Mouse (Mus musculus) granulocyte monocyte progenitor cell, adult 5-6 weeks (primary cell): ENCODE measurements around the gene Psmd11. TPM values are rescaled to one million over a fixed set of nuclear protein-coding genes. Genes with fewer than 3 reads are reported as not detected.
"Not testable (repeated sequence)": the region's sequence is repeated elsewhere in the genome, so short reads cannot be mapped to it uniquely, and the experiment has no call there.

ENCODE experiments used
- ATAC-seq: replicated peaks from 2 replicates; pipeline ENCODE4 v1.8.0; 2016; ENCODE audit warnings: mild to moderate bottlenecking, moderate TSS enrichment, inconsistent platforms; ENCODE audit not compliant: poor library complexity, severe bottlenecking
- total RNA-seq, 2 experiments: library from RNA; stranded (forward) in 1 of 2; stranded (reverse) in 1 of 2; fragments of 200-712, 200-1000 nt in 1 of 2; fragments of >200 nt in 1 of 2; fragmentation: Nextera tagmentation in 1 of 2; gene quantifications; 2 replicates each; pipeline ENCODE4 v1.2.3; 2014 to 2017

Psmd11 gene
- total RNA-seq, 2 experiments from 2014 or later: 72.7 to 84.0 TPM

DNA sequence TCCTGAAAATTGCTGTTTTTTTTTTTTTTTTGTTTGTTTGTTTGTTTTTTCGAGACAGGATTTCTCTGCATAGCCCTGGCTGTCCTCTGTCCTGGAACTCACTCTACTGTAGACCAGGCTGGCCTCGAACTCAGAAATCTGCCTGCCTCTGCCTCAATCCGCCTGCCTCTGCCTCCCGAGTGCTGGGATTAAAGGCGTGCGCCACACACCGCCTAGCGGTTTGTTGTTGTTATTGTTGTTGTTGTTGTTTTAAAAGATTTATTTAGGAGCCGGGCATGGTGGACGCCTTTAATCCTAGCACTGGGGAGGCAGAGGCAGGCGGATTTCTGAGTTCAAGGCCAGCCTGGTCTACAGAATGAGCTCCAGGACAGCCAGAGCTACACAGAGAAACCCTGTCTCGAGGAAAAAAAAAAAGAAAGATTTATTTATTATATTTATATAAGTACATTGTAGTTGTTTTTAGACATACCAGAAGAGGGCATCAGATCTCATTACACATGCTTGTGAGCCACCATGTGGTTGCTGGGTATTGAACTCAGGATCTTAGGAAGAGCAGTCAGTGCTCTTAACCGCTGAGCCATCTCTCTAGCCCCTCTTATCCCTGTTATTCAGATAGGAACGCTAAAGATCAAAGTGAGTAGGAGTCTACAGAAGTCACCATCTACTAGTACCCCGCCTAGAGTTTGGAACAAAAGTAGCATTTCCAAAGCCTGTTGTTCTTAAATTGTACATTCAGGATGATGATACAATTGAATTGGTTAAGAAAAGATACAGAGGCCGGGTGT, 2.2 kb upstream of the Psmd11 start:
- ATAC-seq: not testable (repeated sequence)

DNA sequence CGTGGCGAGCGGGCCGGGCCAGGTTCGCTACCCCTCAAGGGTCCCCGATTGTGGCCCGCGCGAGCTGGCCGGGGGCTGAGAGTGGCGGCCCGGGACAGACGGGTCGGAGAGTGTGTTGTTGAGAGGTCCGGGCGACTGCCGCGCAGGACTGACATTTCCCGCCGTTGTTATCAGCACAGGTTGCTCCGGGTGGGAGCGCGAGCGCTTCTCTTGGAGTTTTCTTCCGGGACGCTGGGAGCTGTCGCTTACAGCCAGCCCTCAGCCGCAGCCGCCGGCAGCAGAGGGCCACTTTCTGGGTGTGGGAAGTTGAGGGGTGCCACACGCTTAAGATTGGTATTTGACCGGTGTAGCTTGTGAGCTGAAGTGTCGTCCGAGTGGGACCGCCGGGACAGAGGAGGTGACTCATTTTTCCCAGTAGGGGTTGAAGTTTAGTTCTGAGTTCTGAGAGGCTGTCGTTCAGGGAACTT, 627 bp downstream of the Psmd11 start:
- peak; percentile 40 for ATAC-seq

DNA sequence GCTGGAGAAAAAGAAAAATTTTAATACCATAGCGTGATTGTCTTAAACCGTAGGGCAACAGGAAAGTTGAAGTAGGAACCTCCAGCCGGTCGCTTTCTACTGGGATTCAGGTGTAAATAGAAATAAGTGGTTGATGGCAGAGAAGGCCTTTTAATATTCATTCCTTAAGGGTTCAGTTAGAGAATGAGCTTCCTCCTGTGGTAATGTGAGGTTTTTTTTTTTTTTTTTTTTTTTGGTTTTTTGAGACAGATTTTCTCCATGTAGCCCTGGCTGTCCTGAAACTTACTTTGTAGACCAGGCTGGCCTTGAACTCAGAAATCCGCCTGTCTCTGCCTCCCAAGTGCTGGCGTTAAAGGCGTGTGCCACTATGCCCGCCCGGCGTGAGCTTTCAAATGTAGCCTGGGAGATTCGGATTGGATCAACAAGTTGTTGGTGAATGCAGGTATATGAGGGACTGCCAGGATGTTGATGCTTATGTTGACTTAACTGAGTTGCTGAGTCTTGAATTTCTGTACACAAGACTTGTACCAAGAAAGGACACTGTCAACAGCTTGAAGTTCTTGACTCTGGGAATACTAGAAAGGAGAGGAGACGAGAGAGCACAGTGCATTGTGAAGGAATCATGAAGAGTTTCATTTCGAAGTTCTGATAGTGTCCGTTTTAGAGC, 1.2 kb downstream of the Psmd11 start:
- ATAC-seq: no peak

DNA sequence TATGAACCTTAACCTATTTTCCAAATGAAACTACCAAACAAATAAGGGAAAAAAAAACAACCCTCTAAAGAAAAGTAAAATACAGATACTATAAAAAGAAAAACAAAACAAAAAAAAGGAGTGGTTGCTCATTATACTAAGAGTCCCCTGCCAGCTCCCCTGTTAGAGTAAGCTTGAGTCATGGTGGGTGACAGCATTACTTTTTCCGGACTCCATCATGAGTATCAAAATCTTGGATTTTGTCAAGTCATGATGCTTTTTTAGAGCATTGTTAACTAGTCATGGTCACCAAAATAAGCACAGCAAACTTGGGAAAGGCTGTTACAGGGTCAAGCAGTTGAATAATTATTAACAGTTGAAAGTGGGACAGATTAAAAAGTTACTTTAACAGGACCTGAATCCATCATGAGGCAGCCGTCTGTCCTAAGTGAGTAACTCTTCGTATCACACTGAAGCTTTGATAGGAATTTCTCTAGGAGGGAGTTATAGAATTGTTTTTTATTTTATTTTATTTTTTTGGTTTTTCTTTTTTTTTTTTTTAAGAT, 2.0 kb downstream of the Psmd11 start:
- ATAC-seq: no peak

DNA sequence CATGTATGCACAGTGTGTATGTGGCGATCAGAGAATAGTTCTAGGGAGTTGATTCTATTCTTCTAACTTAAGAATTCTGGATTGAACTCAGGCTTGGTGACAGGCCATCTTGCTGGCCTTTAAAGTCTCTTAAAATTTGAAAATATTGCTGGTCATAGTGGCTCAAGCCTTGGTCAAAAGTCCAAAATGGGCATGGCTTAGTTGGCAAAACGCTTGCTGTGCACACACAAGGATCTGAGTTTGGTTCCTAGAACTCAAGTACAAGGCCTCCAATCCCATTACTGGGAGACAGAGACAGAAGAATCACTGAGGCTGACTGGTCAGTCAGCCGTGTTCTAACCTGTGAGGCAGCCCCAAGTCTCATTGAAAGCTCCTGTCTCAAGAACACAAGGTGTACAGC, 18.5 kb downstream of the Psmd11 start:
- no peak for ATAC-seq

DNA sequence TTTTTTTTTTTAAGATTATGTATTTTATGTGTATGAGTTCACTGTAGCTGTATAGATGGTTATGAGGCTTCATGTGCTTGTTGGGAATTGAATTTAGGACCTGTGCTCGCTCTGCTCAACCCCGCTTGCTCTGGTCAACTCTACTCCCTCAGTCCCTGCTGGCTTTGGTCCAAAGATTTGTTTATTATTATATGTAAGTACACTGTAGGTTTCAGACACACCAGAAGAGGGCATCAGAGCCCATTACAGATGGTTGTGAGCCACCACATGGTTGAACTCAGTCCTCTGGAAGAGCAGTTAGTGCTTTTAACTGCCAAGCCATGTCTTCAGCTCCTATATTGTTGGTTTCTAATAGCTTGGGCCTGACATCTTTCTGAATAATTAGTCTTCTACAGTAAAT, 21.4 kb downstream of the Psmd11 start:
- no peak for ATAC-seq

DNA sequence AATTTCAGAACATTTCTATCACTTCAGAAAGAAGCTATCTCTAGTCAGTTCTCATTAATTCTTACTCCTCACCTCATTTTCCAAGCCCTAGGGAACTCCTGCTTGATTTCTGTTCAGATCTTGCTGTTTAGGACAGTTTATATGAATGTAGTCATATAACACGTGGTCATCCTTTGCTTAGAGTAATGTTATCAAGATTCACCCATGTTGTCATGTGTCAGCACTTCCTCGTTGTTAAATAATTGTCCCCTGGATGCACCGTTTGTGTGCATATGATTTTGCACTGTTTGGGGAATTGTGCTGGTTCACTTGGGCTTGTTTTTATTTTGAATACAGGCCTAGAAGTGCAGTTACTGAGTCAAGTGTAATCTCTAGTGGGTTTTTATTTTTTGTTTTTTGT, 23.8 kb downstream of the Psmd11 start:
- no peak for ATAC-seq

DNA sequence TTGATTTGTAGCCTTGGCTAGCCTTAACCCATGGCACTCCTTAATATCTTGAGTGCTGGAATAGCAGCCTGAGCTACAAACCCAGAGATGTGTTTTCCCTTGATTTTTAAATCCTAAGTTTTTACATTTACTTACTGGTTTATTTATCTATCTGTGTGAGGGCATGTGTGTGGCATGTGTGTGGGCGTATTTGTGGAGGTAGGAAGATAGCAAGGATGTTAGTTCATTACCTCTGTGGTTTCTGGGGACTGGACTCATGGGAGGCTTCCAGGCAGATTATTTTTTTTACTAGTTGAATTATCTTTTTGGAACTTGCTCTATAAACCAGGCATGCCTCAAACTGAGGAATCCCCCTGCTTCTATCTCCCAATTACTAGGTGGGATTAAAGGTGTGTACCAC, 24.8 kb downstream of the Psmd11 start:
- no peak for ATAC-seq

DNA sequence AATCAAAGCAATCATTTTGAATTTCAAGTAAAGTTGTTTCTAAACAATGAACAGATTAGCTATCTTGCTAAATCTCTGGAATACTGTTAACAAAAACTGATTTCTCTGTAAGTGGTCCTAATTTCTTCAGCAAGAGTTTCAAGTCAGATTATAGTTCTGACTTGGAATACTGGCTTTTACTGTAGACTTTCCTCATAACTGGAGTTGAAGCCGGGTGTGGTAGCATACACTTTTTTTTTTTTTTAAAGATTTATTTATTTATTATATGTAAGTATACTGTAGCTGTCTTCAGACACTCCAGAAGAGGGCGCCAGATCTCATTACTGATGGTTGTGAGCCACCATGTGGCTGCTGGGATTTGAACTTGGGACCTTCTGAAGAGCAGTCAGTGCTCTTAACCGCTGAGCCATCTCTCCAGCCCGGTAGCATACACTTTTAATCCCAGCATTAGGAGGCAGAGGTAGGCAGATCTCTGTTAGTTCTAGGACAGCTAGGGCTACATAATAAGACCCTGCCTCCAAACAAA, 35.3 kb downstream of the Psmd11 start:
- ATAC-seq: not testable (repeated sequence)

DNA sequence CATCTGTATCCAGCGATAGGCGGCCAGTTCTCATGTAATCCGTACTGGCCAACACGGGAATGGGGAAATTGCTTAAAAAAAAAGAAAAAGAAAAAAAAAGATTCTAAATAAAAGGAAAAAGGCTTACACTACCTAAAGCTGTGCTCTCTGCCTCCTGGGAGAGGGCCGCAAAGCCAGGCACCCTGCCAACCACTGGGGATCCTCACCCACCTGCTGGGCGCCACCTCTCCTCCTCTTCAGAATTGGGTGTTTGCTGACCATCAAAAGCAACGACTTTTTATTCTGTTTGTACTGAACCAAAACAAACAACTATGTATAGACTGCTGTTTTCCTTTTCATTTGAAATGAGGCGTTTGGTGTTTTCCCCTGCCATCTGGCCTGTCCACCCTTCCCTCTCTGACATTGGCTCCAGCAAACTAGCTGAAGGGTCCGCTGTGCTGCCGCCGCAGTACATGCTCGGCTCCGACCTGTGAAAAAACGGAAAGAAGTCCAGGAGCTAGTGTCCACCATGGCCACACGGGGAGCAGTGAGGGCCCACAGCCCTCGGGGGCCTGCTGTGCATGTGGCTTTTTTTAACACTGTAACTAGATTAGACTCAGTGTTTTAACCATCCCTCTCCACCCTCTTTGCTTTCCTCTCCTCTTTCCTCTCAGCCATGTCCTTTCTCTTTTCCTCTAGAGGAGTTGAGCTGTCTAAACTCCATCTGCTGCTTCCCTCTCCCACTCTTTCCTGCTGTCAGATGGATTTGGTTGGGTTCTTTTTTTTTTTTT, 43.6 kb downstream of the Psmd11 start:
- no peak for ATAC-seq

DNA sequence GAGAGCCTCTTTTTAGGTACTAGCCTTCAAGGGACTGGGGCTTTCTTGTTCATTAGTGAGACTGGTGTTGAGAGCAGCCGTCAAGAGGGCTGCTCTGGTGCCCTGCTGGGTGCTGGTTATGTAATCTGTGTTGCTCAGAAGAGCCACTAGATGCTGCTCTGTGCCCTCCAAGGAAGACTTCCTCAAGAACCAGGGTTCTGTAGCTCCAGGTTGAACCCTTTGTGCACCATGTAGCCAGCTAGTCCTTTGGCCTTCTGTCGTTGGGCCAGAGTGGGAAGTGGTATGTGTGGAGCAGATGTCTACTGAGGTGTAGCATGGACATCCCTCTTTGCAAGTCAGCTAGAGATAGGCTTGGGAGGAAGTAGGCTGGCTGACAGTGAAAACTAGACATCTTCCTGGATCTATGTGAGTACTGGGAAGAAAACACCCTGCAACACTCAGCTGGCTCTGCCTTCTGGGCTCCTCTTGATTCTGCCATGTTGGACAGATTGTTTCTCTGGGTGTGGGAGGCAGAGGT, 45.8 kb downstream of the Psmd11 start:
- peak; percentile 40 for ATAC-seq

DNA sequence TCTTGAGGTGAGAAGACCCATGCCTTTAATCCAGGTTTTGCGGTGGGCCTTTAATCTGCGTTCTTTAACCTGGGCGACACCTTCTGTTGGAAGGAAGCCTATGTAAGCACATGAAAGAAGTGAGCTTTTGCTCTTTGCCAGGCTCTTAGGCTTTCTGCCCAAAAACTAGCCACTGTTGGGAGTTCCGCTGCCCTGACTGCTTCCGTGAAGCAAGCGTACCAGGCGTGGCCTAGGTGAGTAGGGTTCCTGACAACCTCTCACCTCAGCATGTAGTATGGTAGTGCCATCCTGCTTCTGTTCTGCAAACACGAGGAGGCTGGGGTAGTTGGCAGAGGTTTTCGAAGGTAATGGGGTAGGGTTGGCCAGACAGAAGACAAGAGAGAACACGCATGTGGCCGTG, 46.4 kb downstream of the Psmd11 start:
- no peak for ATAC-seq

DNA sequence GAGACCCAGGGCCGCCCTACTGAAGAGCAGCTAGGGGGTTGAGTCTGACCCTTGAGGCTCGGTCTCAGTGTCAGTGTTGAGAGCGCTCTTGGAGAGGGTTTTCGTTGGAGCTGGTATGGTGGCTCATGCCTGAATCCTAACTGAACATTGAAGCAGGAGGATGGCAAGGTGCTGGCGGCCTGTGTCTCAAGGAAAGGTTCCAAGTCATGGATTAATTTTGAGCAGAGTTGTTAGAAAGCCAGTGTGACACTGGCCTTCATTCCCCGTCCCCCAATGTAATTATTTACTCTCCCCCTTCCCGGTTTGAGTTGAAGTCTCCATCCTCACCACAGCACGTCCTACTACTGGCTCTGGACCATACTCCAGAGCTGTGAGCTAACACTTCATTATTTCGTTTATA, 47.1 kb downstream of the Psmd11 start:
- no peak for ATAC-seq

DNA sequence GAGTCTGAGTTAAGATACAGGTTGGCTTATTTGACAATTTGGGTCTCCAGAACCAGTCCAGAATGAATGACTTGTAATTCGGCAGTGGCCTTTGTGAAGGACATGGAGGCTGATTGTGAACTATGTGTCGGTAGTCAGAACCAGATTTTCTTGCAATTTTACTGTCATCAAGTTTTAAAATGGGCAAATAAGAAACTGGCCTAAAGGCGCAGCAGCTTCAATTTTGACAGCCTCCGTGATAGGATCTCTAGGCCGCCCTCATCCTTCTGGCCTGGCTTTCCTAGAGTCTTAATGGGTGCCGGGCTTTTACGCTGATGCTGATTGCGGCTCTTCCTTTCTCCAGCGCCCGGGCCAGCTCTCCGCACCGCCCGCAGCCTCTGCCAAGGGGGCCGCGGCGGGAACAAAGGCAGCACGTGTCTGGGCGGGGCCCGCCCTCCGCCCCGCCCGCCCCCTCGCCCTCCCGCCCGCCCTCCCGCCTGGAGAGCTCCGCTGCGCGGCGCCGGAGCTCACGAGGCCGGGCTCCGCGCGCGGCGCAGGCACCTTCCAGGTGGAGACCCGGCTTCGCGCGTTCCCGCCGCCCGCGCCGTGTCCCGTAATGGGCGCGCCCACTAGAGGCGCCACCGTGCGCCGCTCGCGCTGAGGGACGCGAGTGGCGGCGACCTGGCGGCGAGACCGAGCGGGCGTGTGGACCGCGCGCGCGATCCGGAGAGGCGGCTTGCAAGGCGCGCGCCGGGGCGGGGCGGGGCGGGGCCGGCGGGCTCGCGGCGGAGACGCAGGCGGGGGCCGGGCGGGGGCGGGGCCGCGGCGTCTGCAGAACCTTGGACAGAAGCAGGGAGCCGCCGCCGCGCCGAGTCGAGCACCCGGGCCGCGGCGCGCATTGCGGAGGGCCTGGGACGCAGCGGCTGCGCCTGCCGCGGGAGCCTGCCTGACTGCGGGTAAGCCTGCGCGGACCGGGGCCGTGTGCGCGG, 48.1 kb downstream of the Psmd11 start, which contains the start of gene Cdk5r1:
Cdk5r1 (plus strand) TSS at position 802 of the 968 bp plus-strand sequence.
- peak; percentile 67 for ATAC-seq

DNA sequence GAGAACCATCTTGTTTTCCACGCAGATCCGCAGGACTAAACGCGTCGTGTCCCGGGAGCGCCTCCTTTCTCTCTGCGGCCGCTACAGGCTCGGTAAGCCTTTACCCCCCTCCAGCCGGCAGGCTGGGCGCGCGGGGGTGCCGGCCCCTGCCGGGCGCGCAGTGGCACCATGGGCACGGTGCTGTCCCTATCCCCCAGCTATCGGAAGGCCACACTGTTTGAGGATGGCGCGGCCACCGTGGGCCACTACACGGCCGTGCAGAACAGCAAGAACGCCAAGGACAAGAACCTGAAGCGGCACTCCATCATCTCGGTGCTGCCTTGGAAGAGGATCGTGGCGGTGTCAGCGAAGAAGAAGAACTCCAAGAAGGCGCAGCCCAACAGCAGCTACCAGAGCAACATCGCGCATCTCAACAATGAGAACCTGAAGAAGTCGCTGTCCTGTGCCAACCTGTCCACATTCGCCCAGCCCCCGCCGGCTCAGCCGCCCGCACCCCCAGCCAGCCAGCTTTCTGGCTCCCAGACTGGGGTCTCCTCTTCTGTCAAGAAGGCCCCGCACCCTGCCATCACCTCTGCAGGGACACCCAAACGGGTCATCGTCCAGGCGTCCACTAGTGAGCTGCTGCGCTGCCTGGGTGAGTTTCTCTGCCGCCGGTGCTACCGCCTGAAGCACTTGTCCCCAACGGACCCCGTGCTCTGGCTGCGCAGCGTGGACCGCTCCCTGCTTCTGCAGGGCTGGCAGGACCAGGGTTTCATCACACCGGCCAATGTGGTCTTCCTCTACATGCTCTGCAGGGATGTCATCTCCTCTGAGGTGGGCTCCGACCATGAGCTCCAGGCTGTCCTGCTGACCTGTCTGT, 49.2 kb downstream of the Psmd11 start:
- ATAC-seq: 0 out of 2 replicates have a peak, but pooled peaks have one; percentile 6

DNA sequence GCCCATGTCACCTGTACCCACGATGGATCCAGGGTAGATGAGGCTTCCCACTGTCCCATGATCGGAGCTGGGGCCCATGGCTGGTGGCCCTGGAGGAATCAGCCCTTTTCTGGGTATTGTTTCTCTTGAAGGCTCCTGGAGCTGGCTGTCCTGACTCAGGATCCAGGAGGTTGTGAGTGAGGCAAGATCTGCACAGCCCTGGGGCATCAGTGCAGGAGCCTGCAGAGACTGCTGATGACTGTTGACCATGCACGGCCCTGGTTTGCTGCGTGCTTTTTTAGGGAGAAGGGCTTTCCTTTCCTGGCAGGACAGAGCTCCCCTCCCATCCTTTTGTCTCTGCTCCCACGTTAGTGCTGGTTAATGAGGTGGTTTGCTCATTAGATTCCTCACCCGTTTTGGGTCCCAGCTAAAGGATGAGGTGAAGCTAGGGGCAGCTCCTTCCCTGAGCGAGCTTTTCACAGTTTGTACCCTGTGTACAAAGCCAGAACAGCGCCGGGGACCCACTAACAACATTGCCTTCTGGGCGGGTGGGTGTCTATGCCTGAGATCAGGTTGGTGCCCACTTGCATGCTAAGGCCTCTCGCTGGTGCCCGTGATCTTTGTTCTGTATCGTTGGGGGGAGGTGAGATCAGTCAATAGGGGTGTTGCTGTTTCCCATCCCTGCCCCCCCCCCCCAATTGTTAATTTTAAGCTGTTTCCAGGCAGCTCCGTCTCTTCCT, 50.4 kb downstream of the Psmd11 start:
- ATAC-seq: no peak

DNA sequence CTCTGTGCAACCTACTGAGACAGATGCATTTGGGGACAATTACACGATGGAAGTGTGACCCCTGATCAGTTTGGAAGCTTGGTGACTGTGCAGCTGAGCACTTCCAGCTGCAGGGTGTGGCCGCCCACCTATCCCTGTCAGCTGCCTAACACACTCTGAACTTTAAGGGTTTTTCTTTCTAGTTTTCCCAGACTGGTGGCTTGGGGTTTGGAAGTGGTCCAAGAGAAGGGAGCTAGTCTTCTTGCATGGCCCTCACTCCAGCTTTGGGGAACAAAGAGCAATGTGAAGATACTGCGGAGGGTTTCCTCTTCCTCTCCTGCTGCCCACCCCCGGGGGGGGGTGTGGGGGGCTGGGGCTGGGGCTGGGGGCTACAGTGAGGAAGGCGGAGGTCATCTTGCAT, 51.0 kb downstream of the Psmd11 start:
- ATAC-seq: no peak
